Mouse (Mus musculus): ENCODE data around the gene Cbl.

GRCm38 (mm10) chr9:44130581-44131275 is 103.1 kb downstream of the Cbl start:
- TF ChIP-seq CTCF (conservative IDR thresholded peaks at IDR 0.05; ENCODE audit: insufficient read depth, insufficient read length, low read depth, low read length) (no peak), POLR2A (IDR thresholded peaks at IDR 0.05; ENCODE audit: low read depth, low read length) (no peak)
